Mouse (Mus musculus) neural tube, embryonic 13.5 days (tissue): ENCODE results near the gene Efhd2. TPM values are rescaled to one million over a fixed set of nuclear protein-coding genes. Genes with fewer than 3 reads are reported as not detected.

Experiments used
- ATAC-seq: fragments of 200-750 bp; cut with Nextera tagmentation; 2 replicates; pipeline ENCODE4 v1.8.0; 2017; ENCODE audit warnings: low read depth, mild to moderate bottlenecking, moderate TSS enrichment, moderate library complexity
- H3K27ac ChIP-seq: fragments of 300-500 bp; sonication (generic); replicated peaks from 2 replicates; pipeline ENCODE4 v1.5.1; 2015; ENCODE audit warnings: moderate library complexity, mild to moderate bottlenecking, inconsistent platforms
- H3K27me3 ChIP-seq: fragments of 300-500 bp; sonication (generic); 2 replicates; pipeline ENCODE4 v1.6.1; 2015; ENCODE audit warnings: mild to moderate bottlenecking, inconsistent platforms
- H3K36me3 ChIP-seq: fragments of 300-500 bp; sonication (generic); 2 replicates; pipeline ENCODE4 v1.6.1; 2015; ENCODE audit warnings: mild to moderate bottlenecking, inconsistent platforms
- H3K4me1 ChIP-seq: fragments of 300-500 bp; sonication (generic); replicated peaks from 2 replicates; pipeline ENCODE4 v1.6.1; 2015; ENCODE audit warnings: inconsistent platforms
- H3K4me2 ChIP-seq: fragments of 300-500 bp; sonication (generic); 2 replicates; pipeline ENCODE4 v1.6.1; 2015; ENCODE audit warnings: inconsistent platforms, mild to moderate bottlenecking, moderate library complexity
- H3K4me3 ChIP-seq: fragments of 300-500 bp; sonication (generic); 2 replicates; pipeline ENCODE4 v1.5.1; 2015; ENCODE audit warnings: mild to moderate bottlenecking, inconsistent platforms
- H3K9ac ChIP-seq: fragments of 300-500 bp; sonication (generic); 2 replicates; pipeline ENCODE4 v1.6.1; 2015; ENCODE audit warnings: moderate library complexity, mild to moderate bottlenecking, inconsistent platforms
- H3K9me3 ChIP-seq: fragments of 300-500 bp; sonication (generic); 2 replicates; pipeline ENCODE4 v1.6.1; 2016; ENCODE audit warnings: inconsistent platforms
- WGBS: fragments of 180-500 bp; shearing (Covaris S2); methylation state at CpG from one replicate; pipeline ENCODE4 v1.1.7; 2015; 5-methylcytosine and 5-hydroxymethylcytosine counted together
- polyA plus RNA-seq: library from polyadenylated mRNA; unstranded; fragments of >200 nt; fragmentation: Nextera tagmentation; extraction: Ambion mirVana; gene quantifications from 2 replicates; pipeline ENCODE4 v1.2.1, GENCODE M21; 2015

Gene Efhd2
- polyA plus RNA-seq, 1 experiment from 2014 or later: 67.1 TPM

DNA sequence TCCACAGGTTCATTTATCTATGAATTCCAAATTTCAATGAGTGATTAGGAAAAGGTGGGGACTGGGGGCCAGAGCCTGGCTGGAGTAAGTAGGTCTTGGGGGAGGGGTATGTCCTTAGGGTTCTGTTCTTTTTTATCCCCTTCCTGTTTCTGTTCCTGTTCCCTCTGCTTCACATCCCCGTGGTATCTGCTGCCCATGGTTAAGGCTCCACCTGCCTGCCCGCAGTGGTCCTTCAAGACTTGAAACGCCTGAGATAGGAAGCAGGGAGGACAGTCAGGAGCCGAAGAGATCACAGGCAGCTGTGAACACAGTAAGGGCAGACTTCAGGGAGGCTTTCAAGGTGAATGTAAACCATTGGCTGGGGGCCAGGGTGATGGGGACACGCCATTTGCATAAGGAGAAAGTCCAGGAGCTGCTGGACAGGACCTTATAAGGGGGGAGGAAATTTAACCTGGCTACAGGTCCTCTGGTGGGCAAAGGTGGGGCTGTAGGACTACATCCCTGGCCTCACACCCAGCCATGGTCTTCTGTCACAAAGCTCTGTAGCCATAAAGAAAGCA lies 40.1 kb downstream of the Efhd2 start:
- Histone ChIP-seq H3K9ac (no peak overlapping the region), H3K27ac (no peak overlapping the region), H3K36me3 (no peaks in the 10 kb centered on the region), H3K4me2 (no peak overlapping the region), H3K4me1 (no peaks in the 10 kb centered on the region), H3K9me3 (no peaks in the 10 kb centered on the region), H3K27me3 (no peaks in the 10 kb centered on the region), H3K4me3 (no peak overlapping the region)
- 76% methylated on average over 5 of the region's 5 CpGs for WGBS
- no peak for ATAC-seq

DNA sequence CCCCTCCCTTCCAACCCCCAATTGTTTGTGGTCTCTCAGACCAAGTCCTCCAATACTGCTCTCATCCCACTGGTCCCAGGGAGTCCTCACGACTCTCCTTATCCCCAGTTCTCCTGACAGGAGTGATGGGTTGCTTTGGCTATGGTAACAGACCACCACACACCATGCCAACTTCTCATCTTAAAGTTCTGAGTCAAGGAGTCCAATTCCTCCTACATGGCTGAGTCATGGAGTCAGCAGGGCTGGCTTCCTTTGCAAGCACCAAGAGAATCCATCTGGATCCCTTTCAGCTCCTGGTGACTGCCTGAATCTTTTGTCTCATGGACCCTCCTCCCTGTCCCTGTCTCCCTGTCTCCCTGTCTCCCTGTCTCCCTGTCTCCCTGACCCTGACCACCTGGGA lies 40.8 kb downstream of the Efhd2 start:
- H3K4me1 ChIP-seq: no peaks in the 10 kb centered on the region
- no peak overlapping the region for H3K9ac ChIP-seq
- no peaks in the 10 kb centered on the region for H3K9me3 ChIP-seq
- no peak overlapping the region for H3K4me2 ChIP-seq
- no peak overlapping the region for H3K4me3 ChIP-seq
- WGBS: 73% methylated on average over 1 of the region's 1 CpGs
- no peaks in the 10 kb centered on the region for H3K27me3 ChIP-seq
- no peak overlapping the region for H3K27ac ChIP-seq
- H3K36me3 ChIP-seq: no peaks in the 10 kb centered on the region
- no peak for ATAC-seq

DNA sequence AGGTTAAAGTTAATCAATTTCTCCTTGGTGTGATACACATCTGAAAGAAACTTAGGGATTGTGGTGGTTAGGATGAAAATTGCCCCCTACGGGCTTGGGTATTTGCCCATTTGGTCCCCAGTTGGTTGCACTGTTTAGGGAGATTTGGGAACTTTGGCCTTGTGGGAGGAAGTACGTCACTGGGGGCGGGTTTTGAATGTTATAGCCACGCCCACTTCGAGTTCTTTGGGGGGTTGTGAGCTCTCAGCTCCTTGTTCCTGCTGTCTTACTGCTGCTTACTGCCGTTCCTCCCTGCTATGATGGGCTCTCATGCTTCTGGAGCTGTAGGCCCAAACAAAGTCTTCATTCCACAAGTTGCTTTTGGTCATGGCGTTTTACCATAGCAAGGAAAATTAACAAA lies 43.4 kb downstream of the Efhd2 start:
- Histone ChIP-seq H3K9ac (no peak overlapping the region), H3K4me3 (no peak overlapping the region), H3K27ac (no peak overlapping the region), H3K36me3 (no peaks in the 10 kb centered on the region), H3K4me2 (no peak overlapping the region), H3K4me1 (no peaks in the 10 kb centered on the region), H3K27me3 (no peaks in the 10 kb centered on the region), H3K9me3 (no peaks in the 10 kb centered on the region)
- 81% methylated on average over 7 of the region's 7 CpGs for WGBS
- ATAC-seq: no peak

DNA sequence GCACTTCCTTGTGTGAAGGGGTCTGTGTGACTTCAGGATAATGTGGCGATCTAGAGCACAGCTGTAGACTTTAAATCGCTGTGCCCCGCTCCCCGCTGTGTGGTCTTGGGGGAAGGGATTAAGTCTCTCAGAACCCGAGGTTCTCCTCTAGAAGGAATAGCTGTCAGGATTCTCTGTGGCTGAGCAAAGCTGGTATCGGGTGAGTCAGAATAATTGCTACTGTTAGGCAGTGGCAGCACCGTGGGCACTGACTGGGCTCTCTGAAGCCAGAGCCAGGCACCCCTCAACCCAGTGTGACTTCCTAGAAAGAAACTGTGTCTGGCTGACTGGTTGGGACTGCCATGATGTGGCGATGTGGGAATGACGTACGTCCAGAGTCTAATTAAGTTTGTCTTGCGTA lies 44.3 kb downstream of the Efhd2 start:
- Histone ChIP-seq H3K9ac (no peak overlapping the region), H3K4me1 (no peaks in the 10 kb centered on the region), H3K36me3 (no peaks in the 10 kb centered on the region), H3K27ac (no peak overlapping the region), H3K4me3 (no peak overlapping the region), H3K27me3 (no peaks in the 10 kb centered on the region), H3K9me3 (no peaks in the 10 kb centered on the region), H3K4me2 (no peak overlapping the region)
- no peak for ATAC-seq
- WGBS: 62% methylated on average over 11 of the region's 11 CpGs

DNA sequence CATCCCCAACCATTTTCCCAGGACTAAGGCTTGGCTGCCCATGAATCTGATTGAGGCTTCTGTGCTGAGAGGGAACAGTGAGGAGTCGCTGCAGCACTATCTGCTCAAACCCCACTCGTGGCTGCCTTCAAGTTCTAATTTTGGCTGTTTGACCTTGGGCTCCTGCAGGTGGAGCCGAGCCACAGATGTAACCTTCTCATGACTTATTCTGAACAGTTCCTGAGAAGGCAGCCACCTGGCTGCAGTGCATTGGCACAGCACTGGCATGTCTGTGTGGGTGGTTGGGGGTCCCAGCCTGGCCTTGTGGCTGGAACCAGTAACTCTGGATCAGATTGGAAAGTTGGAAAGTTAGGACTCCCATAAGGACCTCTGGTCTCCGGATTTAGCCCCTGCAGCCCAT lies 46.5 kb downstream of the Efhd2 start:
- H3K27me3 ChIP-seq: no peaks in the 10 kb centered on the region
- ATAC-seq: no peak
- no peak overlapping the region for H3K4me2 ChIP-seq
- no peaks in the 10 kb centered on the region for H3K4me1 ChIP-seq
- H3K27ac ChIP-seq: no peak overlapping the region
- H3K9ac ChIP-seq: no peak overlapping the region
- no peaks in the 10 kb centered on the region for H3K36me3 ChIP-seq
- H3K4me3 ChIP-seq: no peak overlapping the region
- H3K9me3 ChIP-seq: no peaks in the 10 kb centered on the region
- 80% methylated on average over 4 of the region's 4 CpGs for WGBS

DNA sequence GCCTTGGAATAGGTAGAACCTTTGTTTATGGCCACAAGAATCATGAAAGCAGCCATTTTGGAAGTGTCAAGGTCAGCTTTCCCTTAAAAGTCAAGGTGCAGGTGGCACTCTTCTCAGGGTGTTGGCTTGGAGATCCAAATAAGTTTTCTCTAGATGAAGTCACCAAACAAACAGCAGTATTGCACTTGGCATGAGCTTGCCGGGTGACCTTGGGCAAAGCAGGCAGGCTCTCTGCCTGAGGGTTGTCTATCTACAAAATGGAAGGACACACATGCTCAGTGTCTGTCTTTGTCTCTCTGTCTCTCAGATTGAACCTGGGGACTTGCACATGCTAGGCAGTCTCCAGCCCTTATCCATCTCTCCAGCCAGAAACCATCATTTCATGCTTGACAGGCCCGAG lies 47.3 kb downstream of the Efhd2 start:
- 89% methylated on average over 2 of the region's 2 CpGs for WGBS
- Histone ChIP-seq H3K4me3 (no peak overlapping the region), H3K27ac (no peak overlapping the region), H3K9ac (no peak overlapping the region), H3K27me3 (no peaks in the 10 kb centered on the region), H3K36me3 (no peaks in the 10 kb centered on the region), H3K4me2 (no peak overlapping the region), H3K4me1 (no peaks in the 10 kb centered on the region), H3K9me3 (no peaks in the 10 kb centered on the region)
- ATAC-seq: no peak

GRCm38 (mm10) chr4:141826060-141826459 lies 48.7 kb downstream of the Efhd2 start, which contains the start of gene Cela2a:
Gene Cela2a (minus strand): TSS chr4:141826160.
- no peak for ATAC-seq
- no peak within 1 kb of the TSS for H3K4me3 ChIP-seq
- no peak within 1 kb of the TSS for H3K27ac ChIP-seq
- no peak within 1 kb of the TSS for H3K4me2 ChIP-seq
- WGBS: 63% methylated on average over 5 of the region's 5 CpGs
- no peaks in the 10 kb centered on the region for H3K36me3 ChIP-seq
- no peak within 1 kb of the TSS for H3K9ac ChIP-seq
- H3K9me3 ChIP-seq: no peaks in the 10 kb centered on the region
- no peaks in the 10 kb centered on the region for H3K27me3 ChIP-seq
- no peaks in the 10 kb centered on the region for H3K4me1 ChIP-seq

DNA sequence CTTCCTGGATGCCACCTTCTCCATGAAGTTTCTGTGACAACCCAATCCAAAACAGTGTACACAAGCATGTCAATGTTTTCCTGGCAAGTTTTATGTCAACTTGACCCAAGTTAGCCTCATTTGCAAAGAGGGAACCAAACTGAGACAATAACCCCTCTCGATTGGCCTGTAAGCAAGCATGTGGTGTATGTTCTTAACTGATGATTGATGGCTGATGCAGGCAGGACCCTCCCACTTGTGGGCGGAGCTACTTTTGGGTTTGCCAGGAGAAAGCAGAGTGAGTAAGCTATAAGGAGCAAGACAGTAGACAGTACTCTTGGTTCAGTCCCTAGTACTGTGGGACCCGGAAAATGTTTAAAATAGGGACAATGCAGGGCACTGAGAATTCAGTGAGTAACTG lies 51.7 kb downstream of the Efhd2 start:
- Histone ChIP-seq H3K4me1 (no peaks in the 10 kb centered on the region), H3K9me3 (no peaks in the 10 kb centered on the region), H3K9ac (no peak overlapping the region), H3K4me2 (no peak overlapping the region), H3K27ac (no peak overlapping the region), H3K4me3 (no peak overlapping the region), H3K27me3 (no peaks in the 10 kb centered on the region), H3K36me3 (no peaks in the 10 kb centered on the region)
- ATAC-seq: no peak
- WGBS: 69% methylated on average over 3 of the region's 3 CpGs

DNA sequence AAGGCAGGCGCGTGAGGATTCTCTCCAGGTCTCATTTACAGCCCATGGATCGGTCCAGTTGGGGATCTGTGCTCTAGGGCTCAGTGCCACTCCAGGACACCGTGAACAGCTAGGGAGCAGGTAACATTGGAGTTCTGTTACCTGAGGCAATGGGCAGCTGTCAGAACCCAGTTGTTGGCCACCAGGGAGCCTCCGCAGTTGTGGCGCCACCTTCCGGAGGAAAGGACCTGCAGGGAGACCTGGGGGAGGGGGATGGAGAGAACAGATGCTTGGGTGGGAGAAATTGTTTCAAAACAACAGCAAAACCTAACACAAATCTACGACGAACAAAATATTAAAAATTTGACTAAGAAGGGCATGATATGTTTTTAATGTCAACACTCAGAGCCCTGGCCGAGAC lies 52.6 kb downstream of the Efhd2 start:
- no peaks in the 10 kb centered on the region for H3K27me3 ChIP-seq
- no peak for ATAC-seq

GRCm38 (mm10) chr4:141821178-141821577 lies 53.5 kb downstream of the Efhd2 start:
- Histone ChIP-seq H3K4me3 (no peak overlapping the region), H3K9ac (no peak overlapping the region), H3K4me2 (no peak overlapping the region), H3K9me3 (no peaks in the 10 kb centered on the region), H3K4me1 (peaks cover 2% of the 10 kb centered on the region), H3K27me3 (no peaks in the 10 kb centered on the region), H3K27ac (no peak overlapping the region), H3K36me3 (peaks cover 2% of the 10 kb centered on the region; the same call in 1 of the 2 replicates)
- 79% methylated on average over 3 of the region's 3 CpGs for WGBS
- ATAC-seq: no peak

More for the DNA sequence above, 52.6 kb downstream of the Efhd2 start:
- H3K4me3 ChIP-seq: no peak overlapping the region
- no peak overlapping the region for H3K27ac ChIP-seq
- H3K9me3 ChIP-seq: no peaks in the 10 kb centered on the region
- no peak overlapping the region for H3K9ac ChIP-seq
- 76% methylated on average over 10 of the region's 10 CpGs for WGBS
- no peak overlapping the region for H3K4me2 ChIP-seq
- H3K4me1 ChIP-seq: no peaks in the 10 kb centered on the region
- no peaks in the 10 kb centered on the region for H3K36me3 ChIP-seq

GRCm38 (mm10) chr4:141819316-141819715 lies 55.4 kb downstream of the Efhd2 start:
- Histone ChIP-seq H3K4me2 (no peak overlapping the region), H3K36me3 (peaks cover 18% of the 10 kb centered on the region; the same call in 1 of the 2 replicates), H3K9me3 (no peaks in the 10 kb centered on the region), H3K27ac (no peak overlapping the region), H3K9ac (no peak overlapping the region), H3K4me1 (peaks cover 5% of the 10 kb centered on the region), H3K27me3 (no peaks in the 10 kb centered on the region), H3K4me3 (no peak overlapping the region)
- 97% methylated on average over 7 of the region's 7 CpGs for WGBS
- no peak for ATAC-seq

DNA sequence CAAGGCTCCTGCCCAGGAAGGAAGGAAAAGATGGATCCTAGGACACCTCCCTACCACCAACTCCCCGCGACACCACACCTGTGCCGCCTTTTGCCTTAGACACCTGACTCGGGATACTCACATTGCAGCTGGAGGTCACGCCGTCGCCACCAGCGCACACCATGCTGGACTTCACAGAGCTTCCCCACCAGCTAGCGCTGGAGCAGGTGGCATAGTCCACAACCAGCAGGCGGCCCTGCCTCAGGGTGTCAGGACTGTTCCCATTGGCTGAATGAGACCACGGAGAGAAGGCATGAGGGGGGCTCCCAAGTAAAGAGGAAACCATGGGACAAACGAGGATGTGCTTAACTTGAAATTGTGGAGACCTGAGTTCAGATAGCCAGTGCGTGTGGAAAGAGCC lies 55.9 kb downstream of the Efhd2 start:
- Histone ChIP-seq H3K36me3 (peaks cover 22% of the 10 kb centered on the region), H3K9me3 (no peaks in the 10 kb centered on the region), H3K4me3 (no peak overlapping the region), H3K4me2 (no peak overlapping the region), H3K27ac (no peak overlapping the region), H3K27me3 (no peaks in the 10 kb centered on the region), H3K9ac (no peak overlapping the region), H3K4me1 (peaks cover 5% of the 10 kb centered on the region)
- ATAC-seq: no peak
- WGBS: 86% methylated on average over 13 of the region's 13 CpGs

- no peak for ATAC-seq
- Histone ChIP-seq H3K4me1 (peaks cover 5% of the 10 kb centered on the region), H3K27me3 (no peaks in the 10 kb centered on the region), H3K4me3 (no peak overlapping the region), H3K9ac (no peak overlapping the region), H3K36me3 (peaks cover 34% of the 10 kb centered on the region), H3K9me3 (no peaks in the 10 kb centered on the region), H3K4me2 (no peak overlapping the region), H3K27ac (no peak overlapping the region)
- 62% methylated on average over 10 of the region's 10 CpGs for WGBS
Observed at GRCm38 (mm10) chr4:141817706-141818105, 57.0 kb downstream of the Efhd2 start.
